Mouse (Mus musculus): ENCODE data around the gene Srd5a1.

- TF ChIP-seq CTCF (IDR thresholded peaks at IDR 0.05; ENCODE audit: borderline replicate concordance, insufficient read depth, low read depth, low read length) (no peak), POLR2A (IDR thresholded peaks at IDR 0.05; ENCODE audit: borderline replicate concordance, insufficient read depth, low read length) (no peak)
Observed at GRCm38 (mm10) chr13:69587849-69588248, 23.4 kb downstream of the Srd5a1 start.
